16 mouse cellular contexts compared by ENCODE assay signal in the genomic region with DNA sequence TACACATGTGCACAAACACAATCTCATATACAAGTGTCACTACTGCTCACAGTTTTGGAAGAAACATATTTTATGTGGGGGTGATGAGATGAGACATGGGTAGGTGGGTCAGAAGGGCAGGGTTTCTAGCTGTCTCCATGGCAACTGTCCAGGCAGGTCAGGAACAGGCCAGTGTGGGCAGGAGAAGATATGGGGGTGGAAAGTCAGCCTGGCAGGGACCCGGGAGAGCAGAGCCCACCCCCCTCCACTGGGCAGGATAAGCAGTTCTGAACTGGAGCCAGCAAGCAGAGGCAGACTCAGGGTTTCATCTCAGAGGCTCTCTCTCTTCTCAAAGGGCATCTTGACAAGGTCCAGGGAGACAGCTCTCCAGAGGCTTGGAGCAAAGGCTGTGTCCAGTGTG. TPM values are rescaled to one million over a fixed set of nuclear protein-coding genes. Genes with fewer than 3 reads are reported as not detected.
DNase-seq lines count a peak whose midpoint lies in the region; ATAC-seq lines count a peak whose summit lies in the region.
"Had no signal": no experiment of that assay in that cellular context is flagged by ENCODE, and none has a peak within 500 bp of the region (broad histone marks: within the 10 kb centered on the region; RNA-seq: fewer than 3 reads in every experiment).

No protein-coding gene starts in this region.

- no peak overlapping the region for H3K9ac ChIP-seq in hindbrain, embryonic 14.5 days
- no peak overlapping the region for H3K9ac ChIP-seq in hindbrain, embryonic 12.5 days
- no peak overlapping the region for H3K9ac ChIP-seq in midbrain, embryonic 16.5 days (ENCODE audit: low read depth, low read length)
- H3K9ac ChIP-seq: embryonic facial prominence, embryonic 15.5 days; heart, embryonic 12.5 days; intestine, embryonic 15.5 days had no signal

- H3K27ac ChIP-seq in hindbrain, embryonic 14.5 days, result no peak overlapping the region
- no peak overlapping the region for H3K27ac ChIP-seq in hindbrain, embryonic 12.5 days
- no peak overlapping the region for H3K27ac ChIP-seq in midbrain, embryonic 16.5 days (ENCODE audit: low read length)
- no peak overlapping the region for H3K27ac ChIP-seq in midbrain, embryonic 10.5 days (replicated peaks)
- H3K27ac ChIP-seq: embryonic facial prominence, embryonic 15.5 days; gastrocnemius, adult 2 months; hindbrain, embryonic 10.5 days; intestine, embryonic 15.5 days had no signal

- H3K4me1 ChIP-seq in hindbrain, embryonic 14.5 days (replicated peaks; ENCODE audit: control insufficient read depth, insufficient read depth, low read length), result peaks cover 15% of the 10 kb centered on the region
- H3K4me1 ChIP-seq in hindbrain, embryonic 12.5 days, result peaks cover 22% of the 10 kb centered on the region
- peaks cover 25% of the 10 kb centered on the region for H3K4me1 ChIP-seq in midbrain, embryonic 16.5 days (ENCODE audit: control insufficient read depth, insufficient read depth, low read length)
- peaks cover 26% of the 10 kb centered on the region for H3K4me1 ChIP-seq in midbrain, embryonic 10.5 days

- peak overlapping the region; percentile 57; the same call in 1 of the 2 replicates for H3K4me3 ChIP-seq in hindbrain, embryonic 14.5 days (replicated peaks; ENCODE audit: low read length)
- H3K4me3 ChIP-seq in hindbrain, embryonic 12.5 days, result no peak overlapping the region
- no peak overlapping the region for H3K4me3 ChIP-seq in midbrain, embryonic 16.5 days (ENCODE audit: low read depth, low read length)
- no peak overlapping the region for H3K4me3 ChIP-seq in midbrain, embryonic 10.5 days
- H3K4me3 ChIP-seq: erythroblast, embryonic 14.5 days; gastrocnemius, adult 2 months; intestine, embryonic 15.5 days had no signal

- H3K9me3 ChIP-seq in hindbrain, embryonic 14.5 days (ENCODE audit: control insufficient read depth, low read length), result no peaks in the 10 kb centered on the region
- no peaks in the 10 kb centered on the region for H3K9me3 ChIP-seq in hindbrain, embryonic 12.5 days (replicated peaks)
- no peaks in the 10 kb centered on the region for H3K9me3 ChIP-seq in midbrain, embryonic 16.5 days (replicated peaks; ENCODE audit: control insufficient read depth, low read length, poor library complexity, severe bottlenecking)
- H3K9me3 ChIP-seq in midbrain, embryonic 10.5 days (replicated peaks), result 0 out of 2 replicates have a peak, but pooled peaks cover 2% of the 10 kb centered on the region
- H3K9me3 ChIP-seq: embryonic facial prominence, embryonic 15.5 days; forebrain, embryonic 10.5 days; intestine, embryonic 15.5 days had no signal

- no peak for ATAC-seq in cerebellum, adult (ENCODE audit: insufficient number of reproducible peaks, low FRiP score, low TSS enrichment)
- no peak for ATAC-seq in hindbrain, embryonic 14.5 days (ENCODE audit: low FRiP score)
- ATAC-seq in hindbrain, embryonic 12.5 days (ENCODE audit: low FRiP score), result no peak
- no peak for ATAC-seq in midbrain, embryonic 16.5 days
- ATAC-seq: intestine, embryonic 15.5 days had no signal

- no peak overlapping the region; the same call in 1 of the 2 replicates for H3K4me2 ChIP-seq in hindbrain, embryonic 14.5 days (replicated peaks)
- no peak overlapping the region for H3K4me2 ChIP-seq in hindbrain, embryonic 12.5 days (replicated peaks)
- H3K4me2 ChIP-seq in midbrain, embryonic 16.5 days (ENCODE audit: low read length), result peak overlapping the region; percentile 91; the same call in 1 of the 2 replicates
- H3K4me2 ChIP-seq: embryonic facial prominence, embryonic 15.5 days; intestine, embryonic 15.5 days had no signal

- DNase-seq in cerebellum, adult 9-11 months, result peak; percentile 57
- no peak for DNase-seq in hindbrain, embryonic 14.5 days (ENCODE audit: low spot score)
- no peak for DNase-seq in midbrain, embryonic 10.5 days (ENCODE audit: low spot score)
- DNase-seq: adrenal gland, adult 2 months; adrenal gland, postnatal 25 days; gastrocnemius, adult 2 months; gastrocnemius, postnatal 25 days had no signal

- peaks cover 6% of the 10 kb centered on the region for H3K27me3 ChIP-seq in hindbrain, embryonic 14.5 days (ENCODE audit: control insufficient read depth, insufficient read depth, low read length)
- H3K27me3 ChIP-seq in hindbrain, embryonic 12.5 days, result peaks cover 66% of the 10 kb centered on the region
- H3K27me3 ChIP-seq in midbrain, embryonic 16.5 days (ENCODE audit: control insufficient read depth, insufficient read depth, low read depth, low read length), result peaks cover 3% of the 10 kb centered on the region; the same call in 1 of the 2 replicates
- peaks cover 88% of the 10 kb centered on the region for H3K27me3 ChIP-seq in midbrain, embryonic 10.5 days (ENCODE audit: low read depth, poor library complexity, severe bottlenecking)

- WGBS in hindbrain, embryonic 14.5 days, result 14% methylated on average over 1 of the region's 1 CpGs
- 20% methylated on average over 1 of the region's 1 CpGs for WGBS in hindbrain, embryonic 12.5 days
- 4% methylated on average over 1 of the region's 1 CpGs for WGBS in midbrain, embryonic 16.5 days
- WGBS in midbrain, embryonic 10.5 days, result 33% methylated on average over 1 of the region's 1 CpGs

- H3K36me3 ChIP-seq in hindbrain, embryonic 14.5 days (replicated peaks; ENCODE audit: control insufficient read depth, insufficient read depth), result 0 out of 2 replicates have a peak, but pooled peaks cover 8% of the 10 kb centered on the region
- no peaks in the 10 kb centered on the region for H3K36me3 ChIP-seq in hindbrain, embryonic 12.5 days
- no peaks in the 10 kb centered on the region; the same call in 1 of the 2 replicates for H3K36me3 ChIP-seq in midbrain, embryonic 16.5 days (ENCODE audit: control insufficient read depth, insufficient read depth, low read length)
- no peaks in the 10 kb centered on the region for H3K36me3 ChIP-seq in midbrain, embryonic 10.5 days
- H3K36me3 ChIP-seq: embryonic facial prominence, embryonic 15.5 days; forebrain, embryonic 10.5 days; heart, embryonic 12.5 days; hindbrain, embryonic 10.5 days; intestine, embryonic 15.5 days had no signal

RNA-seq across cellular contexts. Expression of gene Shisa7, which starts 6.9 kb away (rescaled TPM):
- 13.1 and 15.6 TPM in 2 replicates for polyA plus RNA-seq in hindbrain, embryonic 14.5 days (2014; fragmentation: Nextera tagmentation; extraction: Ambion mirVana)
- 5.3 and 6.7 TPM in 2 replicates for polyA plus RNA-seq in hindbrain, embryonic 12.5 days (2016; fragmentation: Nextera tagmentation; extraction: Ambion mirVana)
- 14.0 and 14.6 TPM in 2 replicates for polyA plus RNA-seq in midbrain, embryonic 16.5 days (2015; fragmentation: Nextera tagmentation; extraction: Ambion mirVana)
- 0.28 and 1.1 TPM in 2 replicates for polyA plus RNA-seq in midbrain, embryonic 10.5 days (2016; fragmentation: Nextera tagmentation; extraction: Ambion mirVana)
- polyA plus RNA-seq: erythroblast, embryonic 14.5 days; heart, embryonic 12.5 days had no signal

RNA-seq across cellular contexts. Expression of gene Ube2s, which starts 25.2 kb away (rescaled TPM):
- 285 and 293 TPM in 2 replicates for polyA plus RNA-seq in hindbrain, embryonic 14.5 days (2014; fragmentation: Nextera tagmentation; extraction: Ambion mirVana)
- polyA plus RNA-seq in hindbrain, embryonic 12.5 days (2016; fragmentation: Nextera tagmentation; extraction: Ambion mirVana), result 331 and 348 TPM in 2 replicates
- polyA plus RNA-seq in midbrain, embryonic 16.5 days (2015; fragmentation: Nextera tagmentation; extraction: Ambion mirVana), result 226 and 253 TPM in 2 replicates
- 357 and 426 TPM in 2 replicates for polyA plus RNA-seq in midbrain, embryonic 10.5 days (2016; fragmentation: Nextera tagmentation; extraction: Ambion mirVana)

RNA-seq across cellular contexts. Expression of gene Isoc2b, which starts 32.4 kb away (rescaled TPM):
- polyA plus RNA-seq in hindbrain, embryonic 14.5 days (2014; fragmentation: Nextera tagmentation; extraction: Ambion mirVana), result 2.8 and 3.7 TPM in 2 replicates
- 5.1 and 7.0 TPM in 2 replicates for polyA plus RNA-seq in hindbrain, embryonic 12.5 days (2016; fragmentation: Nextera tagmentation; extraction: Ambion mirVana)
- 3.6 and 5.0 TPM in 2 replicates for polyA plus RNA-seq in midbrain, embryonic 16.5 days (2015; fragmentation: Nextera tagmentation; extraction: Ambion mirVana)
- polyA plus RNA-seq in midbrain, embryonic 10.5 days (2016; fragmentation: Nextera tagmentation; extraction: Ambion mirVana), result 2.8 and 4.1 TPM in 2 replicates
- polyA plus RNA-seq: erythroblast, embryonic 14.5 days had no signal

RNA-seq across cellular contexts. Expression of gene Isoc2a, which starts 39.3 kb away (rescaled TPM):
- polyA plus RNA-seq in hindbrain, embryonic 14.5 days (2014; fragmentation: Nextera tagmentation; extraction: Ambion mirVana), result 0.47 and 0.82 TPM in 2 replicates
- 0.88 and 1.2 TPM in 2 replicates for polyA plus RNA-seq in hindbrain, embryonic 12.5 days (2016; fragmentation: Nextera tagmentation; extraction: Ambion mirVana)
- 0.46 and 0.57 TPM in 2 replicates for polyA plus RNA-seq in midbrain, embryonic 16.5 days (2015; fragmentation: Nextera tagmentation; extraction: Ambion mirVana)
- polyA plus RNA-seq in midbrain, embryonic 10.5 days (2016; fragmentation: Nextera tagmentation; extraction: Ambion mirVana), result 0.64 and 0.70 TPM in 2 replicates

RNA-seq across cellular contexts. Expression of gene Rpl28, which starts 45.0 kb away (rescaled TPM):
- polyA plus RNA-seq in hindbrain, embryonic 14.5 days (2014; fragmentation: Nextera tagmentation; extraction: Ambion mirVana), result 175 and 192 TPM in 2 replicates
- 290 and 306 TPM in 2 replicates for polyA plus RNA-seq in hindbrain, embryonic 12.5 days (2016; fragmentation: Nextera tagmentation; extraction: Ambion mirVana)
- 201 and 213 TPM in 2 replicates for polyA plus RNA-seq in midbrain, embryonic 16.5 days (2015; fragmentation: Nextera tagmentation; extraction: Ambion mirVana)
- polyA plus RNA-seq in midbrain, embryonic 10.5 days (2016; fragmentation: Nextera tagmentation; extraction: Ambion mirVana), result 339 and 383 TPM in 2 replicates
